Mouse (Mus musculus) inflammation-experienced regulatory T-cells (primary cell): Measurements from ENCODE around the gene Catsperd. TPM values are rescaled to one million over a fixed set of nuclear protein-coding genes. Genes with fewer than 3 reads are reported as not detected.

Experiments used
- polyA plus RNA-seq, 2 experiments: library from polyadenylated mRNA; unstranded; fragments of 100-300 nt; shearing (Covaris generic); gene quantifications; one replicate each; pipeline ENCODE4 v1.2.1; 2017

Gene Catsperd
- polyA plus RNA-seq, result 1 to 10 TPM; 2.3 to 2.6 TPM

GRCm38 (mm10) chr17:56627530-56628277, at the start of gene Catsperd:
Gene Catsperd, plus strand, starts transcription at chr17:56628143.

GRCm38 (mm10) chr17:56584257-56585130, 43.4 kb upstream of the Catsperd start, which contains the start of the genes Safb2 and Safb:
Gene Safb2, minus strand, starts transcription at chr17:56584585.
Gene Safb, plus strand, starts transcription at chr17:56584825.

DNA sequence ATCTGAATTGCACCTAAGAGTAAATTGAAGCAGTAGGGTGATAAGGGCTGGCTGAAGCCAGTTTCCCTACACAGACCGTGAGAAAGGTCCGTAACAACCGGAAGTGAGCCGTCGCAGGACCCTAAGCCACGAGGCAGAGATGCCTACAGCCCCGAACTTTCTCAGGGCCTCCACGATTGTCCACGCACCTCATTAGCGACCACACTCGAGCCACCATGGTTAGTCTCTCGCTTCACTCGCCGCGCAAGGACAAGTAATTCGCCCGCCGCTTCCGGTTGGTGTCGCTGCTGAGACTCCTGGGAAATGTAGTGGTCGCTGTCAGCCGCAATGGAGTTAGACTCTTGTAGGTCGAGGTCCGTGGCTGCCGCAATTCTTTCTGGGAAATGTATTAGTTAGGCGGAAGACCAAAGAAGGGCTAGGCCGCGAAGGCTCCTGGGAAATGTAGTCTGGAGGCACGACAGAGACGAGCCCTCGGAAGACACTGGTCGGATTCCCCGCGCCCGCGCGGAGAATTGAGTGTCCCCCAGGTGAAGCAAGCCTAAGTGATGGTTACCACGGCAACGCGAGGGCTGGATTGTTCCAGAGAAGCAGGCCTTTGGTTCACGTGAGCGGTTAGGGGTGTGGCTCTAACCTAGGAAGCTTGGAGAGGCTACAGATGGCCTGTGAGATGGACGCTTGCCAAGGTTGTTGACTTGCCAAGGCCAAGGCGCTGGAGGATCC, 18.3 kb upstream of the Catsperd start, which contains the start of gene 2410015M20Rik:
Gene 2410015M20Rik (minus strand): TSS at position 320 of the 720 bp plus-strand sequence.

DNA sequence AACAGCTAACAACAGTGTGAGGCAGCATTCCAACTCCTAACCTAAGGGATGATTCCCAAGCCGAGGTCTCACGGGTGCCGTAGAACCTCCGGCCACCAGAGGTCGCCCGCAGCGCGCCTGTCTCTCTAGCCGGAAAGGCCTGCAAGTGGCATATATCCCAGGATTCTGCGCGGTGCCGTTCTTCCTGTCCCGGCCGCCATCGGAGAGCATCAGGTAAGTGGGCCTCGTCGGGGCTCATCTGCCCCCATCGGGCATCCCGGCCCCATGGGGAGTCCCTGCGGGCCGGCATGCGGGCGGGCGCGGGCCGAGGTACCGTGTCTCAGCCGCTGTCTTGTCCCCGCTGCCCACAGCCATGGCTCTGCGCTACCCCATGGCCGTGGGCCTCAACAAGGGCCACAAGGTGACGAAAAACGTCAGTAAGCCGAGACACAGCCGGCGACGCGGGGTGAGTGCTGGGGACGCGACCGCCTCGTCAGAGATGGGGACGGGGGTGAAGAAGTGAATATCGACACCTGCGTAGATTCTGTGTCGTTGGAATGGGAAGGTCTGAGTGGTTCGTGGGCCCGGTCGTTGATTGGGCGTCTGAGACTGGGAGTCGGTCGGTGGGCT, 14.6 kb upstream of the Catsperd start, which contains the start of gene Rpl36:
Gene Rpl36 (plus strand): TSS at position 181 of the 609 bp plus-strand sequence.

GRCm38 (mm10) chr17:56626754-56627470, 1.0 kb upstream of the Catsperd start, which contains the start of gene Lonp1:
Gene Lonp1, minus strand, starts transcription at chr17:56626887.

GRCm38 (mm10) chr17:56672941-56673646, 45.2 kb downstream of the Catsperd start, which contains the start of gene Ranbp3:
Gene Ranbp3, plus strand, starts transcription at chr17:56673294.

Other genes with a start within 250 kb of the Catsperd start
- gene Ptprs, start 151.7 kb upstream of the Catsperd start, polyA plus RNA-seq, result 10 to 100 TPM; 23.5 to 43.5 TPM
- not detected for gene Znrf4, start 115.7 kb upstream of the Catsperd start, polyA plus RNA-seq
- gene Gm20219, start 73.8 kb upstream of the Catsperd start, polyA plus RNA-seq, result under 1 TPM; 0.44 to 0.99 TPM
- 100 to 1,000 TPM; 146 to 176 TPM for gene Safb2, start 43.6 kb upstream of the Catsperd start, polyA plus RNA-seq
- gene Safb, start 43.3 kb upstream of the Catsperd start, polyA plus RNA-seq, result 100 to 1,000 TPM; 175 to 240 TPM
- gene 2410015M20Rik, start 18.4 kb upstream of the Catsperd start, polyA plus RNA-seq, result 100 to 1,000 TPM; 183 to 188 TPM
- 1,000 to 10,000 TPM; 1,553 to 1,612 TPM for gene Rpl36, start 14.7 kb upstream of the Catsperd start, polyA plus RNA-seq
- 10 to 100 TPM; 41.9 to 43.4 TPM for gene Lonp1, start 1.3 kb upstream of the Catsperd start, polyA plus RNA-seq
- gene Ranbp3, start 45.2 kb downstream of the Catsperd start, polyA plus RNA-seq, result 10 to 100 TPM; 95.5 to 97.1 TPM
- 100 to 1,000 TPM; 211 to 228 TPM for gene Ndufa11, start 89.6 kb downstream of the Catsperd start, polyA plus RNA-seq
- gene Vmac, start 89.9 kb downstream of the Catsperd start, polyA plus RNA-seq, result 10 to 100 TPM; 16.9 to 20.1 TPM
- gene Nrtn, start 129.4 kb downstream of the Catsperd start, polyA plus RNA-seq, result under 1 TPM in 1 of 2 experiments, not detected in 1; 0.20 TPM
- 10 to 100 TPM; 52.8 to 65.4 TPM for gene Dus3l, start 136.6 kb downstream of the Catsperd start, polyA plus RNA-seq
- 1 to 10 TPM; 1.2 to 2.2 TPM for gene Prr22, start 142.1 kb downstream of the Catsperd start, polyA plus RNA-seq
- 1 to 10 TPM in 1 of 2 experiments, under 1 TPM in 1; 0.64 to 2.1 TPM for gene Rfx2, start 202.9 kb downstream of the Catsperd start, polyA plus RNA-seq
- gene Acsbg2, start 246.3 kb downstream of the Catsperd start, polyA plus RNA-seq, result under 1 TPM; 0.13 to 0.84 TPM
- gene 1700061G19Rik, start 247.3 kb downstream of the Catsperd start, polyA plus RNA-seq, result under 1 TPM; 0.36 to 0.72 TPM